Mouse (Mus musculus): ENCODE measurements around the gene Mocs3.

The Mocs3 gene

GRCm38 (mm10) chr2:168230026-168230728 is at the start of gene Mocs3, which contains the start of the genes Gm20716 and Dpm1:
Gene Mocs3, plus strand, starts transcription at chr2:168230622.
Gene Gm20716, minus strand, starts transcription at chr2:168230364.
Gene Dpm1, minus strand, starts transcription at chr2:168230591.
- DNase-seq (ENCODE audit: low spot score in 2 of 2), result peak; percentile 70 to 72

GRCm38 (mm10) chr2:168191856-168192255 is 38.6 kb upstream of the Mocs3 start:
- DNase-seq (ENCODE audit: low spot score in 2 of 2), result no peak

GRCm38 (mm10) chr2:168193685-168194084 is 36.7 kb upstream of the Mocs3 start:
- DNase-seq (ENCODE audit: low spot score in 2 of 2), result no peak

- DNase-seq (ENCODE audit: low spot score in 2 of 2), result no peak
These were observed 34.7 kb upstream of the Mocs3 start for GRCm38 (mm10) chr2:168195721-168196120.

GRCm38 (mm10) chr2:168198421-168198820 is 32.0 kb upstream of the Mocs3 start:
- DNase-seq (ENCODE audit: low spot score in 2 of 2), result no peak

- DNase-seq (ENCODE audit: low spot score in 2 of 2), result no peak
These were observed 30.9 kb upstream of the Mocs3 start for GRCm38 (mm10) chr2:168199476-168199875.

- no peak for DNase-seq (ENCODE audit: low spot score in 2 of 2)
These were observed 30.3 kb upstream of the Mocs3 start for GRCm38 (mm10) chr2:168200014-168200691.

GRCm38 (mm10) chr2:168204476-168204999 is 25.9 kb upstream of the Mocs3 start:
- no peak for DNase-seq (ENCODE audit: low spot score in 2 of 2)

- peak; percentile 85 to 95 for DNase-seq (ENCODE audit: low spot score in 2 of 2)
These were observed 25.2 kb upstream of the Mocs3 start for GRCm38 (mm10) chr2:168205265-168205664.

GRCm38 (mm10) chr2:168205681-168206631 is 24.5 kb upstream of the Mocs3 start:
- peak; percentile 30 to 38 for DNase-seq (ENCODE audit: low spot score in 2 of 2)

- peak; percentile 97 to 98 for DNase-seq (ENCODE audit: low spot score in 2 of 2)
These were observed 23.4 kb upstream of the Mocs3 start, which contains the start of gene Adnp for GRCm38 (mm10) chr2:168206725-168207644. Gene Adnp, minus strand, starts transcription at chr2:168207112.

GRCm38 (mm10) chr2:168207883-168208282 is 22.5 kb upstream of the Mocs3 start:
- peak in 1 of 2 experiments; percentile 4 for DNase-seq (ENCODE audit: low spot score in 2 of 2)

- DNase-seq (ENCODE audit: low spot score in 2 of 2), result no peak
These were observed 16.5 kb upstream of the Mocs3 start for GRCm38 (mm10) chr2:168213788-168214397.

- DNase-seq (ENCODE audit: low spot score in 2 of 2), result no peak
These were observed 7.1 kb upstream of the Mocs3 start for GRCm38 (mm10) chr2:168223326-168223725.

- DNase-seq (ENCODE audit: low spot score in 2 of 2), result peak; percentile 7 to 9
These were observed 1.1 kb upstream of the Mocs3 start for GRCm38 (mm10) chr2:168229116-168230025.

- DNase-seq (ENCODE audit: low spot score in 2 of 2), result peak in 1 of 2 experiments; percentile 33
These were observed 500 bp downstream of the Mocs3 start for GRCm38 (mm10) chr2:168230773-168231470.

- peak; percentile 8 to 9 for DNase-seq (ENCODE audit: low spot score in 2 of 2)
These were observed 1.0 kb downstream of the Mocs3 start for GRCm38 (mm10) chr2:168231471-168231829.

GRCm38 (mm10) chr2:168233286-168233685 is 2.9 kb downstream of the Mocs3 start:
- no peak for DNase-seq (ENCODE audit: low spot score in 2 of 2)

All from thymus, postnatal 10 days (tissue).